Mouse (Mus musculus) stomach, postnatal 0 days (tissue): ENCODE measurements at regions not wholly inside any gene's neighbourhood (a gene's known extent, or its start where the extent isn't known, plus 50 kb on each side); places are given as distances from the start of the nearest gene placed in this dataset.

Experiments
- ATAC-seq: fragments of 200-750 bp; cut with Nextera tagmentation; 2 replicates; pipeline ENCODE4 v1.8.0; 2017; ENCODE audit not compliant: low FRiP score, low TSS enrichment
- DNase-seq: peaks from one replicate; pipeline ENCODE4 v3.0.0-alpha.2; 2016; ENCODE audit warnings: low spot score
- H3K27ac ChIP-seq: fragments of 300-500 bp; sonication (generic); replicated peaks from 2 replicates; pipeline ENCODE4 v1.5.1; 2014; ENCODE audit warnings: mild to moderate bottlenecking, control low read depth
- H3K27me3 ChIP-seq: fragments of 300-500 bp; sonication (generic); 2 replicates; pipeline ENCODE4 v1.6.1; 2014; ENCODE audit warnings: low read length; ENCODE audit not compliant: control insufficient read depth, insufficient read depth
- H3K36me3 ChIP-seq: fragments of 300-500 bp; sonication (generic); 2 replicates; pipeline ENCODE4 v1.6.1; 2014; ENCODE audit warnings: low read length, mixed read lengths; ENCODE audit not compliant: control insufficient read depth, insufficient read depth
- H3K4me1 ChIP-seq: fragments of 300-500 bp; sonication (generic); replicated peaks from 2 replicates; pipeline ENCODE4 v1.6.1; 2014; ENCODE audit warnings: antibody characterized with exemption; ENCODE audit not compliant: control insufficient read depth, insufficient read depth
- H3K4me2 ChIP-seq: fragments of 300-500 bp; sonication (generic); replicated peaks from 2 replicates; pipeline ENCODE4 v1.6.1; 2014; ENCODE audit warnings: low read depth, mild to moderate bottlenecking, control low read depth, moderate library complexity
- H3K4me3 ChIP-seq: fragments of 300-500 bp; sonication (generic); 2 replicates; pipeline ENCODE4 v1.5.1; 2014; ENCODE audit warnings: low read depth, low read length, control low read depth
- H3K9ac ChIP-seq: fragments of 300-500 bp; sonication (generic); 2 replicates; pipeline ENCODE4 v1.6.1; 2014; ENCODE audit warnings: mild to moderate bottlenecking, low read length, control low read depth, mixed read lengths
- H3K9me3 ChIP-seq: fragments of 300-500 bp; sonication (generic); 2 replicates; pipeline ENCODE4 v1.6.1; 2016; ENCODE audit warnings: low read length; ENCODE audit not compliant: control insufficient read depth
- CTCF ChIP-seq: IDR thresholded peaks from 2 replicates; pipeline ENCODE4 v1.5.1; 2016; ENCODE audit warnings: antibody characterized with exemption, low read depth, mild to moderate bottlenecking, moderate library complexity
- EP300 ChIP-seq: optimal IDR thresholded peaks from 2 replicates; pipeline ENCODE3; 2016; ENCODE audit warnings: antibody characterized with exemption
- WGBS: fragments of 180-500 bp; shearing (Covaris S2); extraction: QIAGEN DNeasy Blood & Tissue Kit; methylation state at CpG from one replicate; pipeline ENCODE4 v1.1.7; 2014; 5-methylcytosine and 5-hydroxymethylcytosine counted together

GRCm38 (mm10) chr13:101214094-101214493 is 380.9 kb upstream of the Slc30a5 start:
- Histone ChIP-seq H3K27me3 (no peaks in the 10 kb centered on the region), H3K4me2 (no peak overlapping the region), H3K4me1 (peaks cover 2% of the 10 kb centered on the region; the same call in 1 of the 2 replicates), H3K9me3 (no peaks in the 10 kb centered on the region), H3K36me3 (no peaks in the 10 kb centered on the region), H3K27ac (no peak overlapping the region), H3K9ac (no peak overlapping the region), H3K4me3 (no peak overlapping the region)
- TF ChIP-seq CTCF (no peak), EP300 (no peak)
- WGBS = 35% methylated on average over 2 of the region's 2 CpGs
- ATAC-seq (no peak), DNase-seq (no peak)

GRCm38 (mm10) chr13:101213121-101213916 is 380.1 kb upstream of the Slc30a5 start:
- Histone ChIP-seq H3K4me3 (no peak overlapping the region), H3K9ac (no peak overlapping the region), H3K27ac (no peak overlapping the region), H3K9me3 (no peaks in the 10 kb centered on the region), H3K27me3 (no peaks in the 10 kb centered on the region), H3K4me2 (no peak overlapping the region), H3K36me3 (no peaks in the 10 kb centered on the region), H3K4me1 (peaks cover 2% of the 10 kb centered on the region; the same call in 1 of the 2 replicates)
- DNase-seq = peak; percentile 34
- TF ChIP-seq EP300 (no peak), CTCF (no peak)
- WGBS = 44% methylated on average over 13 of the region's 13 CpGs
- no peak for ATAC-seq

GRCm38 (mm10) chr13:101212341-101212895 is 379.2 kb upstream of the Slc30a5 start:
- no peaks in the 10 kb centered on the region for H3K27me3 ChIP-seq
- no peaks in the 10 kb centered on the region for H3K9me3 ChIP-seq
- H3K27ac ChIP-seq = no peak overlapping the region
- peaks cover 2% of the 10 kb centered on the region; the same call in 1 of the 2 replicates for H3K4me1 ChIP-seq
- no peak overlapping the region for H3K4me2 ChIP-seq
- no peak overlapping the region for H3K9ac ChIP-seq
- TF ChIP-seq CTCF (no peak), EP300 (no peak)
- DNase-seq = no peak
- ATAC-seq = no peak
- H3K4me3 ChIP-seq = no peak overlapping the region
- no peaks in the 10 kb centered on the region for H3K36me3 ChIP-seq
- WGBS = 68% methylated on average over 5 of the region's 5 CpGs

GRCm38 (mm10) chr13:101208788-101209187 is 375.6 kb upstream of the Slc30a5 start:
- WGBS = 84% methylated on average over 9 of the region's 9 CpGs
- no peak overlapping the region for H3K27ac ChIP-seq
- H3K4me3 ChIP-seq = no peak overlapping the region
- H3K9me3 ChIP-seq = no peaks in the 10 kb centered on the region
- H3K4me1 ChIP-seq = 0 out of 2 replicates have a peak, but pooled peaks cover 2% of the 10 kb centered on the region
- no peak overlapping the region for H3K9ac ChIP-seq
- no peaks in the 10 kb centered on the region for H3K36me3 ChIP-seq
- no peak for DNase-seq
- no peak overlapping the region for H3K4me2 ChIP-seq
- no peak for TF ChIP-seq CTCF
- no peak for TF ChIP-seq EP300
- H3K27me3 ChIP-seq = no peaks in the 10 kb centered on the region
- ATAC-seq = no peak

GRCm38 (mm10) chr13:101203463-101203862 is 370.2 kb upstream of the Slc30a5 start:
- no peaks in the 10 kb centered on the region for H3K36me3 ChIP-seq

More at GRCm38 (mm10) chr13:101203463-101203862, 370.2 kb upstream of the Slc30a5 start:
- Histone ChIP-seq H3K27ac (no peak overlapping the region), H3K9ac (no peak overlapping the region), H3K4me3 (no peak overlapping the region), H3K4me1 (no peaks in the 10 kb centered on the region), H3K9me3 (no peaks in the 10 kb centered on the region), H3K4me2 (no peak overlapping the region), H3K27me3 (no peaks in the 10 kb centered on the region)
- DNase-seq (no peak), ATAC-seq (0 out of 2 replicates have a peak, but pooled peaks have one; percentile 35)
- peak; percentile 37 for TF ChIP-seq EP300
- no peak for TF ChIP-seq CTCF
